Mouse (Mus musculus): Measurements from ENCODE around the gene Mtap. TPM values are rescaled to one million over a fixed set of nuclear protein-coding genes. Genes with fewer than 3 reads are reported as not detected.

The Mtap gene
- polyA plus RNA-seq, 1 experiment from 2014 or later: 82.3 TPM

GRCm38 (mm10) chr4:89209310-89209709, 72.4 kb downstream of the Mtap start:
- no peaks in the 10 kb centered on the region for H3K4me1 ChIP-seq (ENCODE audit: control insufficient read depth, insufficient read depth, low read length)
- H3K4me2 ChIP-seq (ENCODE audit: low read depth): no peak overlapping the region
- H3K4me3 ChIP-seq (ENCODE audit: low read depth, low read length): no peak overlapping the region
- no peak overlapping the region for H3K9ac ChIP-seq (ENCODE audit: low read length)
- ATAC-seq (ENCODE audit: insufficient read depth, low FRiP score, low TSS enrichment): no peak
- H3K27ac ChIP-seq (ENCODE audit: low read depth, low read length): no peak overlapping the region
- H3K9me3 ChIP-seq (ENCODE audit: control insufficient read depth, low read length): no peaks in the 10 kb centered on the region
- no peaks in the 10 kb centered on the region for H3K36me3 ChIP-seq (ENCODE audit: control insufficient read depth, insufficient read depth, low read length)
- no peaks in the 10 kb centered on the region for H3K27me3 ChIP-seq (ENCODE audit: control insufficient read depth, insufficient read depth, low read length)
- DNase-seq (ENCODE audit: low spot score): no peak

GRCm38 (mm10) chr4:89210314-89210713, 73.4 kb downstream of the Mtap start:
- Histone ChIP-seq H3K36me3 (ENCODE audit: control insufficient read depth, insufficient read depth, low read length) (no peaks in the 10 kb centered on the region), H3K27me3 (ENCODE audit: control insufficient read depth, insufficient read depth, low read length) (no peaks in the 10 kb centered on the region), H3K4me3 (ENCODE audit: low read depth, low read length) (no peak overlapping the region), H3K4me1 (ENCODE audit: control insufficient read depth, insufficient read depth, low read length) (no peaks in the 10 kb centered on the region), H3K9me3 (ENCODE audit: control insufficient read depth, low read length) (no peaks in the 10 kb centered on the region), H3K4me2 (ENCODE audit: low read depth) (no peak overlapping the region), H3K9ac (ENCODE audit: low read length) (no peak overlapping the region), H3K27ac (ENCODE audit: low read depth, low read length) (no peak overlapping the region)
- DNase-seq (ENCODE audit: low spot score) (no peak), ATAC-seq (ENCODE audit: insufficient read depth, low FRiP score, low TSS enrichment) (no peak)
- WGBS: 77% methylated on average over 7 of the region's 7 CpGs

DNA sequence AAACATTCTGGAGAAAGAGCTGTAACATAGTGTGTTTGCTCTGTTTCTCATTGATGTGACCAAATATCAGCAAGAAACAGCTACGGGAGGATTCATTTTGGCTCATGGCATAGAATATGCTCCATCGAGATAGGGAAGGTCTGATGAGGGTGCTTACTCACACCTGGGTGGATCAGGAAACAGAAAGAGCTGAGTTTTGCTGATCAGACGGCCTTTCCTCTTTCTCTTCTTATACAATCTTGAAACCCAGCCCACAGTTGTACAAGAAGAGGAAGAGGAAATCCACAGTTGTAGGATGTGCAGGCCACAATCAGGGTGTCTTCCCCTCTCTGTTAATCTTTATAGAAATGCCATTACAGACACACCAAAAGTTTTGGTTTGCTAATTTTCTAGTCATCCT, 75.3 kb downstream of the Mtap start:
- Histone ChIP-seq H3K27me3 (ENCODE audit: control insufficient read depth, insufficient read depth, low read length) (no peaks in the 10 kb centered on the region), H3K4me2 (ENCODE audit: low read depth) (no peak overlapping the region), H3K9me3 (ENCODE audit: control insufficient read depth, low read length) (no peaks in the 10 kb centered on the region), H3K4me3 (ENCODE audit: low read depth, low read length) (no peak overlapping the region), H3K9ac (ENCODE audit: low read length) (no peak overlapping the region), H3K27ac (ENCODE audit: low read depth, low read length) (no peak overlapping the region), H3K4me1 (ENCODE audit: control insufficient read depth, insufficient read depth, low read length) (no peaks in the 10 kb centered on the region), H3K36me3 (ENCODE audit: control insufficient read depth, insufficient read depth, low read length) (no peaks in the 10 kb centered on the region)
- 92% methylated on average over 3 of the region's 3 CpGs for WGBS
- DNase-seq (ENCODE audit: low spot score): no peak
- no peak for ATAC-seq (ENCODE audit: insufficient read depth, low FRiP score, low TSS enrichment)

Other genes with a start within 250 kb of the Mtap start
- not detected in 2 replicates for gene Cdkn2a, start 157.5 kb downstream of the Mtap start, polyA plus RNA-seq (2014; fragmentation: Nextera tagmentation; extraction: Ambion mirVana)
- 0.46 and 0.76 TPM in 2 replicates for gene Cdkn2b, start 173.9 kb downstream of the Mtap start, polyA plus RNA-seq (2014; fragmentation: Nextera tagmentation; extraction: Ambion mirVana)

Data from neural tube, embryonic 11.5 days (tissue).